Mouse (Mus musculus) midbrain, embryonic 10.5 days (tissue): ENCODE data around the gene Gm5431. TPM values are rescaled to one million over a fixed set of nuclear protein-coding genes. Genes with fewer than 3 reads are reported as not detected.
A peak's percentile ranks its signal among the peaks of the same experiment; 100 is the strongest.
"Not testable (repeated sequence)": the region's sequence is repeated elsewhere in the genome, so short reads cannot be mapped to it uniquely, and the experiment has no call there.

ENCODE experiments used
- DNase-seq: peaks from one replicate; pipeline ENCODE4 v3.0.0-alpha.2; 2017; ENCODE audit warnings: low spot score
- H3K27ac ChIP-seq: fragments of 300-500 bp; sonication (generic); replicated peaks from 2 replicates; pipeline ENCODE4 v1.5.1; 2016; ENCODE audit warnings: mild to moderate bottlenecking
- H3K27me3 ChIP-seq: fragments of 300-500 bp; sonication (generic); 2 replicates; pipeline ENCODE4 v1.6.1; 2016; ENCODE audit warnings: low read depth, mild to moderate bottlenecking; ENCODE audit not compliant: poor library complexity, severe bottlenecking
- H3K36me3 ChIP-seq: fragments of 300-500 bp; sonication (generic); 2 replicates; pipeline ENCODE4 v1.6.1; 2016; ENCODE audit warnings: mild to moderate bottlenecking, moderate library complexity
- H3K4me1 ChIP-seq: fragments of 300-500 bp; sonication (generic); 2 replicates; pipeline ENCODE4 v1.6.1; 2016
- H3K4me3 ChIP-seq: fragments of 300-500 bp; sonication (generic); 2 replicates; pipeline ENCODE4 v1.5.1; 2016; ENCODE audit warnings: mild to moderate bottlenecking, moderate library complexity
- H3K9me3 ChIP-seq: fragments of 300-500 bp; sonication (generic); replicated peaks from 2 replicates; pipeline ENCODE4 v1.6.1; 2016; ENCODE audit warnings: mild to moderate bottlenecking
- WGBS: fragments of 180-500 bp; shearing (Covaris S2); methylation state at CpG from one replicate; pipeline ENCODE4 v1.1.7; 2016; 5-methylcytosine and 5-hydroxymethylcytosine counted together
- polyA plus RNA-seq: library from polyadenylated mRNA; unstranded; fragments of >200 nt; fragmentation: Nextera tagmentation; extraction: Ambion mirVana; gene quantifications from 2 replicates; pipeline ENCODE4 v1.2.1, GENCODE M21; 2016

Gene Gm5431
- polyA plus RNA-seq, 1 experiment from 2014 or later: 0.16 TPM

GRCm38 (mm10) chr11:48900654-48901566, 1.1 kb downstream of the Gm5431 start:
- H3K4me1 ChIP-seq: not testable (repeated sequence)
- WGBS: 84% methylated on average over 6 of the region's 6 CpGs

GRCm38 (mm10) chr11:48898812-48899431, 3.1 kb downstream of the Gm5431 start:
- no peak for DNase-seq
- H3K4me1 ChIP-seq: no peaks in the 10 kb centered on the region
- no peaks in the 10 kb centered on the region for H3K27me3 ChIP-seq
- no peak overlapping the region for H3K27ac ChIP-seq
- H3K36me3 ChIP-seq: no peaks in the 10 kb centered on the region
- no peaks in the 10 kb centered on the region for H3K9me3 ChIP-seq
- 85% methylated on average over 2 of the region's 2 CpGs for WGBS
- no peak overlapping the region for H3K4me3 ChIP-seq

More at GRCm38 (mm10) chr11:48900654-48901566, 1.1 kb downstream of the Gm5431 start:
- not testable (repeated sequence) for H3K9me3 ChIP-seq, H3K4me3 ChIP-seq, H3K36me3 ChIP-seq, DNase-seq, H3K27ac ChIP-seq, H3K27me3 ChIP-seq

- Histone ChIP-seq H3K4me1 (peaks cover 7% of the 10 kb centered on the region), H3K4me3 (no peak overlapping the region), H3K27ac (no peak overlapping the region), H3K27me3 (peaks cover 21% of the 10 kb centered on the region), H3K36me3 (no peaks in the 10 kb centered on the region), H3K9me3 (no peaks in the 10 kb centered on the region)
- DNase-seq: no peak
- 87% methylated on average over 1 of the region's 1 CpGs for WGBS
Observed at GRCm38 (mm10) chr11:48876680-48877079, 25.3 kb downstream of the Gm5431 start.

- not testable (repeated sequence) for H3K36me3 ChIP-seq, H3K27ac ChIP-seq, DNase-seq, H3K4me3 ChIP-seq, H3K9me3 ChIP-seq
- Histone ChIP-seq H3K27me3 (peaks cover 25% of the 10 kb centered on the region), H3K4me1 (peaks cover 18% of the 10 kb centered on the region)
- 67% methylated on average over 1 of the region's 1 CpGs for WGBS
Observed at GRCm38 (mm10) chr11:48875343-48875837, 26.6 kb downstream of the Gm5431 start.

- no peaks in the 10 kb centered on the region for H3K9me3 ChIP-seq
- DNase-seq: peak; percentile 42
- WGBS: 4% methylated on average over 4 of the region's 4 CpGs
Observed at GRCm38 (mm10) chr11:48874465-48874864, 27.5 kb downstream of the Gm5431 start.

GRCm38 (mm10) chr11:48873591-48874290, 28.3 kb downstream of the Gm5431 start:
- Histone ChIP-seq H3K4me1 (peaks cover 18% of the 10 kb centered on the region), H3K36me3 (no peaks in the 10 kb centered on the region), H3K27me3 (peaks cover 30% of the 10 kb centered on the region), H3K27ac (no peak overlapping the region), H3K9me3 (no peaks in the 10 kb centered on the region), H3K4me3 (no peak overlapping the region)
- DNase-seq: no peak
- 71% methylated on average over 10 of the region's 10 CpGs for WGBS

More at GRCm38 (mm10) chr11:48874465-48874864, 27.5 kb downstream of the Gm5431 start:
- no peak overlapping the region for H3K4me3 ChIP-seq
- no peak overlapping the region for H3K27ac ChIP-seq
- peaks cover 18% of the 10 kb centered on the region for H3K4me1 ChIP-seq
- H3K36me3 ChIP-seq: no peaks in the 10 kb centered on the region
- peaks cover 30% of the 10 kb centered on the region for H3K27me3 ChIP-seq

GRCm38 (mm10) chr11:48872695-48873300, 29.2 kb downstream of the Gm5431 start:
- no peak overlapping the region for H3K4me3 ChIP-seq
- no peak for DNase-seq
- H3K9me3 ChIP-seq: no peaks in the 10 kb centered on the region
- 79% methylated on average over 7 of the region's 7 CpGs for WGBS
- no peaks in the 10 kb centered on the region for H3K36me3 ChIP-seq
- H3K4me1 ChIP-seq: peaks cover 18% of the 10 kb centered on the region
- H3K27me3 ChIP-seq: peaks cover 30% of the 10 kb centered on the region
- no peak overlapping the region for H3K27ac ChIP-seq

GRCm38 (mm10) chr11:48871817-48872541, 30.0 kb downstream of the Gm5431 start:
- H3K4me1 ChIP-seq: peaks cover 18% of the 10 kb centered on the region
- 14% methylated on average over 17 of the region's 17 CpGs for WGBS

GRCm38 (mm10) chr11:48871201-48871772, 30.7 kb downstream of the Gm5431 start, which contains the start of gene Irgm1:
Gene Irgm1, minus strand, starts transcription at chr11:48871683.
- peak within 1 kb of the TSS; percentile 70 for H3K27ac ChIP-seq

More at GRCm38 (mm10) chr11:48871817-48872541, 30.0 kb downstream of the Gm5431 start:
- H3K27me3 ChIP-seq: peaks cover 30% of the 10 kb centered on the region
- peak overlapping the region; percentile 54 for H3K4me3 ChIP-seq
- no peak for DNase-seq
- peak overlapping the region; percentile 70 for H3K27ac ChIP-seq
- H3K36me3 ChIP-seq: no peaks in the 10 kb centered on the region
- H3K9me3 ChIP-seq: no peaks in the 10 kb centered on the region

GRCm38 (mm10) chr11:48870781-48871180, 31.2 kb downstream of the Gm5431 start:
- no peaks in the 10 kb centered on the region for H3K9me3 ChIP-seq
- peak overlapping the region; percentile 54 for H3K4me3 ChIP-seq
- 47% methylated on average over 7 of the region's 7 CpGs for WGBS
- no peaks in the 10 kb centered on the region for H3K36me3 ChIP-seq
- peak overlapping the region; percentile 70 for H3K27ac ChIP-seq
- H3K27me3 ChIP-seq: peaks cover 30% of the 10 kb centered on the region
- no peak for DNase-seq
- peaks cover 18% of the 10 kb centered on the region for H3K4me1 ChIP-seq

More at GRCm38 (mm10) chr11:48871201-48871772, 30.7 kb downstream of the Gm5431 start, which contains the start of gene Irgm1:
- no peaks in the 10 kb centered on the region for H3K9me3 ChIP-seq
- no peaks in the 10 kb centered on the region for H3K36me3 ChIP-seq
- peaks cover 18% of the 10 kb centered on the region for H3K4me1 ChIP-seq
- DNase-seq: peak; percentile 48
- H3K4me3 ChIP-seq: peak within 1 kb of the TSS; percentile 54
- WGBS: 3% methylated on average over 19 of the region's 19 CpGs
- peaks cover 30% of the 10 kb centered on the region for H3K27me3 ChIP-seq

- peaks cover 18% of the 10 kb centered on the region for H3K4me1 ChIP-seq
- peaks cover 30% of the 10 kb centered on the region for H3K27me3 ChIP-seq
- DNase-seq: no peak
- no peak overlapping the region for H3K27ac ChIP-seq
- no peak overlapping the region for H3K4me3 ChIP-seq
- no peaks in the 10 kb centered on the region for H3K9me3 ChIP-seq
- H3K36me3 ChIP-seq: no peaks in the 10 kb centered on the region
- 80% methylated on average over 7 of the region's 7 CpGs for WGBS
Observed at GRCm38 (mm10) chr11:48869380-48870110, 32.5 kb downstream of the Gm5431 start.
